Mouse (Mus musculus): ENCODE measurements around the gene Ophn1. TPM values are rescaled to one million over a fixed set of nuclear protein-coding genes. Genes with fewer than 3 reads are reported as not detected.

Ophn1 gene
- polyA plus RNA-seq, 1 experiment, result 9.7 TPM

DNA sequence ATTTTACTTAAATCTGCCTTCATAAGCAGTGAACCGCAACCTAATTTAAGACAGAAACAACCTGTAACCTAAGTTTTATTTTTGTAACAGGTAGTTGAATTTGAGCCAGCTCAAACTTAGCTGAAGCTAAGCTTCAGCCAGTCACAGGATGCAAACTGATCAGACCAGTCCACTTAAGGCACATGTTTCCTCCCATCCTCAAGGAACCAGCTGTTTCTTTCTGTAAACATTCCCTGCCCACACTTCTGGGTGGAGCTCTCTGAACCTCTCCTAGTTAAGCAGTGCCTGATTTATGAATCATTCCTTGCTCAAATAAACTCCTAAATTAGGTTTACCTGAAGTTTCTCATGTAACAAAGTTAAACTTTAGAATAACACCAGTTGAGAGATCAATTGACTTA, 54.8 kb downstream of the Ophn1 start:
- TF ChIP-seq CTCF (IDR thresholded peaks at IDR 0.05; ENCODE audit: control insufficient read depth, insufficient read depth, insufficient replicate concordance, low read depth, low read length), result no peak
- TF ChIP-seq POLR2A (IDR thresholded peaks at IDR 0.05; ENCODE audit: control insufficient read depth, low read depth, low read length), result no peak
- no peak overlapping the region for H3K27ac ChIP-seq (ENCODE audit: control insufficient read depth, insufficient read depth, low read depth, low read length)
- no peaks in the 10 kb centered on the region for H3K27me3 ChIP-seq (ENCODE audit: control insufficient read depth, insufficient read depth, low read length)
- H3K4me1 ChIP-seq (ENCODE audit: control insufficient read depth, insufficient read depth, low read length), result no peaks in the 10 kb centered on the region
- H3K36me3 ChIP-seq (ENCODE audit: control insufficient read depth, insufficient read depth, low read length), result no peaks in the 10 kb centered on the region
- H3K4me3 ChIP-seq (ENCODE audit: control insufficient read depth, low read depth, low read length), result no peak overlapping the region

DNA sequence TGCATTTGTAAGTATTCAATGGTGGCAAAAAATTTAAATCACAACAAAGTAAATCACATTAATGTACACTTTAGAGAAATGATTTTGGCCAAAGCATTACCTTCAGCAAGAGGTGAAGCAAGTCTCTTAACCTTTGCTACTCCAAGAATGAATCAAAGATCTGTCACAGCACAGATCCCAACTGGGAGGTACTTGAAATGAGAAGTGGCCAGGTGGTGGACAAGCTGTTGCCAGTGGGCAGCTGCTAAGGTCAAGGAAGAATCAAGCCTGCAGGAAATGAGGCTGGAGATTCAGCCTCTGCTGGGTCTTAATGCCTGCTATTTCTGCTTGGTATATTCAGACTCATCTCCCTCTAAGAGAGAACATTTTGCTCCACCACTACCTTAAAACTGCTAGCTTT, 87.0 kb downstream of the Ophn1 start:
- TF ChIP-seq POLR2A (IDR thresholded peaks at IDR 0.05; ENCODE audit: control insufficient read depth, low read depth, low read length) (no peak), CTCF (IDR thresholded peaks at IDR 0.05; ENCODE audit: control insufficient read depth, insufficient read depth, insufficient replicate concordance, low read depth, low read length) (no peak)
- H3K4me1 ChIP-seq (ENCODE audit: control insufficient read depth, insufficient read depth, low read length), result no peaks in the 10 kb centered on the region
- no peak overlapping the region for H3K27ac ChIP-seq (ENCODE audit: control insufficient read depth, insufficient read depth, low read depth, low read length)
- no peaks in the 10 kb centered on the region for H3K36me3 ChIP-seq (ENCODE audit: control insufficient read depth, insufficient read depth, low read length)
- H3K4me3 ChIP-seq (ENCODE audit: control insufficient read depth, low read depth, low read length), result no peak overlapping the region
- H3K27me3 ChIP-seq (ENCODE audit: control insufficient read depth, insufficient read depth, low read length), result no peaks in the 10 kb centered on the region

GRCm38 (mm10) chrX:98774247-98774950, 116.4 kb downstream of the Ophn1 start:
- TF ChIP-seq POLR2A (IDR thresholded peaks at IDR 0.05; ENCODE audit: control insufficient read depth, low read depth, low read length) (no peak), CTCF (IDR thresholded peaks at IDR 0.05; ENCODE audit: control insufficient read depth, insufficient read depth, insufficient replicate concordance, low read depth, low read length) (no peak)
- Histone ChIP-seq H3K27ac (ENCODE audit: control insufficient read depth, insufficient read depth, low read depth, low read length) (no peak overlapping the region), H3K27me3 (ENCODE audit: control insufficient read depth, insufficient read depth, low read length) (no peaks in the 10 kb centered on the region), H3K4me3 (ENCODE audit: control insufficient read depth, low read depth, low read length) (no peak overlapping the region), H3K4me1 (ENCODE audit: control insufficient read depth, insufficient read depth, low read length) (no peaks in the 10 kb centered on the region), H3K36me3 (ENCODE audit: control insufficient read depth, insufficient read depth, low read length) (no peaks in the 10 kb centered on the region)

- no peaks in the 10 kb centered on the region for H3K36me3 ChIP-seq (ENCODE audit: control insufficient read depth, insufficient read depth, low read length)
- no peaks in the 10 kb centered on the region for H3K4me1 ChIP-seq (ENCODE audit: control insufficient read depth, insufficient read depth, low read length)
- no peaks in the 10 kb centered on the region for H3K27me3 ChIP-seq (ENCODE audit: control insufficient read depth, insufficient read depth, low read length)
- no peak overlapping the region for H3K27ac ChIP-seq (ENCODE audit: control insufficient read depth, insufficient read depth, low read depth, low read length)
- TF ChIP-seq CTCF (IDR thresholded peaks at IDR 0.05; ENCODE audit: control insufficient read depth, insufficient read depth, insufficient replicate concordance, low read depth, low read length) (no peak), POLR2A (IDR thresholded peaks at IDR 0.05; ENCODE audit: control insufficient read depth, low read depth, low read length) (no peak)
- no peak overlapping the region for H3K4me3 ChIP-seq (ENCODE audit: control insufficient read depth, low read depth, low read length)
Observed at GRCm38 (mm10) chrX:98755089-98755488, 135.7 kb downstream of the Ophn1 start.

DNA sequence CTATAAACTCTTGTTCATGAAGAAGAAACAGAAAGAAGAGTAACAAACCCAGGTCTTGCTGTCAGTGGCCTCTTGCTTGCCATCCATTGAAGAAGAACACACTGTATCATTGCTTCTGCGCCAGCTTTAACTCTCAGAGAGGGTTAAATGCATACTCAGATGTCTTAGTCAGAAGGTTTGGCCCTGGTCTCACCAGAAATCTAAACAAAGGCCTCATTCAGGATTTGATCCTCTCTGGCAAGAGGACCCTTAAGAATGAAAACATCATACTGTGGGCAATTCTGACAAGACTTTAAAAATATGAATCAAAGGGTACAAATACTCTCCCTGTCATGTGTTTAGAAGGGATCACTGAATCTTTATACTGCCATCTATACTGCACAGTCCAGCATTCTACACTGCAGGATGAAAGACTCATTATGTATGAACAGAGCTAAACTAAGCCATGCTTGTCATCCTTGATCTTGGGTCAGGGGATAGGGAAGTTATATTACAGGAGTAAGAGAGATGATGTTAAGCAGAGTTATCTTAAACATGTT, 139.5 kb downstream of the Ophn1 start:
- Histone ChIP-seq H3K4me3 (ENCODE audit: control insufficient read depth, low read depth, low read length) (no peak overlapping the region), H3K27me3 (ENCODE audit: control insufficient read depth, insufficient read depth, low read length) (no peaks in the 10 kb centered on the region), H3K4me1 (ENCODE audit: control insufficient read depth, insufficient read depth, low read length) (no peaks in the 10 kb centered on the region), H3K27ac (ENCODE audit: control insufficient read depth, insufficient read depth, low read depth, low read length) (no peak overlapping the region), H3K36me3 (ENCODE audit: control insufficient read depth, insufficient read depth, low read length) (no peaks in the 10 kb centered on the region)
- no peak for TF ChIP-seq POLR2A (IDR thresholded peaks at IDR 0.05; ENCODE audit: control insufficient read depth, low read depth, low read length)
- TF ChIP-seq CTCF (IDR thresholded peaks at IDR 0.05; ENCODE audit: control insufficient read depth, insufficient read depth, insufficient replicate concordance, low read depth, low read length), result no peak

- TF ChIP-seq POLR2A (IDR thresholded peaks at IDR 0.05; ENCODE audit: control insufficient read depth, low read depth, low read length), result no peak
- no peak for TF ChIP-seq CTCF (IDR thresholded peaks at IDR 0.05; ENCODE audit: control insufficient read depth, insufficient read depth, insufficient replicate concordance, low read depth, low read length)
- Histone ChIP-seq H3K4me1 (ENCODE audit: control insufficient read depth, insufficient read depth, low read length) (no peaks in the 10 kb centered on the region), H3K27ac (ENCODE audit: control insufficient read depth, insufficient read depth, low read depth, low read length) (no peak overlapping the region), H3K4me3 (ENCODE audit: control insufficient read depth, low read depth, low read length) (no peak overlapping the region), H3K36me3 (ENCODE audit: control insufficient read depth, insufficient read depth, low read length) (no peaks in the 10 kb centered on the region), H3K27me3 (ENCODE audit: control insufficient read depth, insufficient read depth, low read length) (no peaks in the 10 kb centered on the region)
Observed at GRCm38 (mm10) chrX:98736758-98737157, 154.1 kb downstream of the Ophn1 start.

GRCm38 (mm10) chrX:98722991-98723390, 167.8 kb downstream of the Ophn1 start:
- H3K4me1 ChIP-seq (ENCODE audit: control insufficient read depth, insufficient read depth, low read length), result no peaks in the 10 kb centered on the region
- TF ChIP-seq CTCF (IDR thresholded peaks at IDR 0.05; ENCODE audit: control insufficient read depth, insufficient read depth, insufficient replicate concordance, low read depth, low read length) (no peak), POLR2A (IDR thresholded peaks at IDR 0.05; ENCODE audit: control insufficient read depth, low read depth, low read length) (no peak)
- no peaks in the 10 kb centered on the region for H3K36me3 ChIP-seq (ENCODE audit: control insufficient read depth, insufficient read depth, low read length)
- H3K4me3 ChIP-seq (ENCODE audit: control insufficient read depth, low read depth, low read length), result no peak overlapping the region
- no peaks in the 10 kb centered on the region for H3K27me3 ChIP-seq (ENCODE audit: control insufficient read depth, insufficient read depth, low read length)
- no peak overlapping the region for H3K27ac ChIP-seq (ENCODE audit: control insufficient read depth, insufficient read depth, low read depth, low read length)

All from testis, adult 2 months (tissue).